Mouse (Mus musculus) small intestine, adult 2 months (tissue): Measurements from ENCODE around the gene Cntrob. TPM values are rescaled to one million over a fixed set of nuclear protein-coding genes. Genes with fewer than 3 reads are reported as not detected.
A peak's percentile ranks its signal among the peaks of the same experiment; 100 is the strongest.

Source experiments
- H3K27ac ChIP-seq: fragments of 200-500 bp; 2 replicates; pipeline ENCODE4 v1.5.1; 2012; ENCODE audit warnings: low read depth, low read length, control low read depth, inconsistent platforms; ENCODE audit not compliant: insufficient read depth
- H3K27me3 ChIP-seq: fragments of 200-500 bp; 2 replicates; pipeline ENCODE4 v1.6.1; 2012; ENCODE audit warnings: mild to moderate bottlenecking, moderate library complexity, low read length, inconsistent platforms; ENCODE audit not compliant: control insufficient read depth, insufficient read depth
- H3K36me3 ChIP-seq: fragments of 200-500 bp; 2 replicates; pipeline ENCODE4 v1.6.1; 2012; ENCODE audit warnings: mild to moderate bottlenecking, low read length, control low read depth, inconsistent platforms; ENCODE audit not compliant: control insufficient read depth, insufficient read depth
- H3K4me1 ChIP-seq: fragments of 200-500 bp; 2 replicates; pipeline ENCODE4 v1.6.1; 2012; ENCODE audit warnings: low read length, inconsistent platforms, mixed read lengths; ENCODE audit not compliant: control insufficient read depth, insufficient read depth, insufficient read length
- H3K4me3 ChIP-seq: fragments of 200-500 bp; 2 replicates; pipeline ENCODE4 v1.5.1; 2012; ENCODE audit warnings: low read depth, mild to moderate bottlenecking, control low read depth, inconsistent platforms, low read length, moderate library complexity
- CTCF ChIP-seq: fragments of 200-500 bp; IDR thresholded peaks from 2 replicates; pipeline ENCODE4 v1.5.1; 2012; ENCODE audit warnings: low read depth, mild to moderate bottlenecking, control low read depth, inconsistent platforms, low read length, moderate library complexity, mixed read lengths; ENCODE audit not compliant: insufficient replicate concordance, insufficient read length; ENCODE audit errors: extremely low read depth
- POLR2A ChIP-seq: fragments of 200-500 bp; IDR thresholded peaks from 2 replicates; pipeline ENCODE4 v1.6.1; 2012; ENCODE audit warnings: low read depth, mild to moderate bottlenecking, control low read depth, inconsistent platforms, low read length, moderate library complexity
- WGBS: fragments of 180-500 bp; shearing (Covaris S2); methylation state at CpG from one replicate; pipeline ENCODE4 v1.1.7; 2018; 5-methylcytosine and 5-hydroxymethylcytosine counted together
- polyA plus RNA-seq: library from polyadenylated mRNA; depleted of rRNA; stranded (reverse); fragments of >200 nt; gene quantifications from 2 replicates; pipeline ENCODE4 v1.2.3, GENCODE M21; 2012

Cntrob gene
- polyA plus RNA-seq, 1 experiment = 5.3 TPM

- no peaks in the 10 kb centered on the region for H3K36me3 ChIP-seq
- WGBS = 93% methylated on average over 5 of the region's 5 CpGs
- no peaks in the 10 kb centered on the region for H3K4me1 ChIP-seq
- no peak overlapping the region for H3K4me3 ChIP-seq
- no peaks in the 10 kb centered on the region for H3K27me3 ChIP-seq
- no peak overlapping the region for H3K27ac ChIP-seq
- TF ChIP-seq CTCF = no peak
- no peak for TF ChIP-seq POLR2A
Measured at GRCm38 (mm10) chr11:69291111-69291510, 32.5 kb downstream of the Cntrob start.

- H3K36me3 ChIP-seq = no peaks in the 10 kb centered on the region
- WGBS = 67% methylated on average over 5 of the region's 5 CpGs
Measured at GRCm38 (mm10) chr11:69277267-69277666, 46.3 kb downstream of the Cntrob start.

DNA sequence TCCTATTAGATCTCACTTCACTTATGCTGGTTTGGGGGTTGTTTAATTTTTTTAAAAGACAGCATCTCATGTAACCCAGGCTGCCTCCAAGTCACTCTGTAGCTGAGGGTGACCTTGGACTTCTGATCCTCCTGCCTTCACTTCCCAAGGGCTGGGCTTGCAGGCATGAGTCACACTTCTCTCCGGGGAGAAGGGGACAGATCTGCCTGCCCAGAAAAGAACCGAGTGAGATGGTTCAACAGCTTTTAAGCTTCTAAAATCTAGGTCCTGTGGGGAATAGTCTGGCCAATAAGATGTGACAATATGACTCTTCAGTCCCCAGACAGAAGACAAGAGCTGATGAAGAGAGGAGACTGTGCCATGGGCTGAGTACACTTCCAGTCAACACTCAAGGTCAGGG is 47.5 kb downstream of the Cntrob start:
- H3K36me3 ChIP-seq = no peaks in the 10 kb centered on the region
- H3K4me1 ChIP-seq = peaks cover 2% of the 10 kb centered on the region; the same call in 1 of the 2 replicates
- 7% methylated on average over 2 of the region's 2 CpGs for WGBS
- no peaks in the 10 kb centered on the region for H3K27me3 ChIP-seq
- H3K4me3 ChIP-seq = no peak overlapping the region
- no peak overlapping the region for H3K27ac ChIP-seq
- TF ChIP-seq CTCF (no peak), POLR2A (no peak)

More at GRCm38 (mm10) chr11:69277267-69277666, 46.3 kb downstream of the Cntrob start:
- Histone ChIP-seq H3K4me3 (no peak overlapping the region), H3K4me1 (peaks cover 2% of the 10 kb centered on the region; the same call in 1 of the 2 replicates), H3K27me3 (no peaks in the 10 kb centered on the region), H3K27ac (no peak overlapping the region)
- TF ChIP-seq POLR2A (no peak), CTCF (no peak)

DNA sequence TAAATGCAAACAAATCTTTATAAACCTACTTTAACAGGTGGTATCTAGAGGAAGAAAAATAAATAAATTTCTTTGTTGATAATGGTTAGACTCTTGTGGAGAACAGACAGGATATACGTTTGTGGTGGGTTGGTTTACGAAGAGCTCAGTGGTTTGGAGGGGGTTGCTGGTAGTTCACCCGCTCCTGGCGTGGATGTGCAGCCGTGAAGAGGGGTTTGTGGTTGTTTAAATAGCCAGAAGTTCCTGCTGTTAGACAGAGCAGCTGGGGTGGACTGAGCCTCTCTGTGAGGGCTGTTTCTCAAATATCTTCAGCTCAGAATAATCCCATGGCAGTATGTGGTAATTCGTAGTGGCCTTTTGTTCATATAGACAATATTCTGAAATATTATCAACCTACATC is 47.9 kb downstream of the Cntrob start:
- 64% methylated on average over 6 of the region's 6 CpGs for WGBS
- H3K27ac ChIP-seq = no peak overlapping the region
- H3K27me3 ChIP-seq = no peaks in the 10 kb centered on the region
- peaks cover 2% of the 10 kb centered on the region; the same call in 1 of the 2 replicates for H3K4me1 ChIP-seq
- no peak overlapping the region for H3K4me3 ChIP-seq
- TF ChIP-seq CTCF (no peak), POLR2A (no peak)
- H3K36me3 ChIP-seq = no peaks in the 10 kb centered on the region

- H3K27ac ChIP-seq = no peak overlapping the region
- TF ChIP-seq POLR2A = no peak
- TF ChIP-seq CTCF = peak; percentile 64; the same call in 1 of the 2 replicates
- WGBS = 37% methylated on average over 16 of the region's 16 CpGs
Measured at GRCm38 (mm10) chr11:69272122-69272740, 51.3 kb downstream of the Cntrob start.

DNA sequence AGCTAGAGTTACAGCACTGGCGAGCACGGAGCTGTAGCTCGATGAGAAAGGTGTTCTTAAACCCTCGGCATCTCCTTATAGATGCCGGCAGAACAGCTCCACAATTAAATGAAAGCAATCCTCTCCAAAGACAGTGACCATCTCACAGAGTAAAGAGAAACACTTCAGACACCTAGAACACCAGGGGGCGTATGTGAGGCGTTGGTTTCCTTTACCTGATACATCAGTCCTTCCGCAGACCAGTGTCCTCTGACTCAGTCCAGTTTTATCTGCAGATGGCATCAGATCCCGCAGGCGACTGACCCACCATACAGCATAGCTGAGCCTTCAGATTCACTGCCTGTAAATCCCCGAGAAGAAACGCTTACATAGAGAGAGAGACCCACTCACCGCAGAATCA is 54.0 kb downstream of the Cntrob start:
- no peaks in the 10 kb centered on the region for H3K36me3 ChIP-seq
- no peak overlapping the region for H3K4me3 ChIP-seq
- TF ChIP-seq CTCF = peak; percentile 55; the same call in 1 of the 2 replicates
- no peak for TF ChIP-seq POLR2A
- 9% methylated on average over 13 of the region's 13 CpGs for WGBS
- H3K27me3 ChIP-seq = no peaks in the 10 kb centered on the region
- H3K4me1 ChIP-seq = no peaks in the 10 kb centered on the region
- no peak overlapping the region for H3K27ac ChIP-seq

More at GRCm38 (mm10) chr11:69272122-69272740, 51.3 kb downstream of the Cntrob start:
- Histone ChIP-seq H3K4me1 (peaks cover 2% of the 10 kb centered on the region; the same call in 1 of the 2 replicates), H3K4me3 (no peak overlapping the region), H3K36me3 (no peaks in the 10 kb centered on the region), H3K27me3 (no peaks in the 10 kb centered on the region)

- Histone ChIP-seq H3K36me3 (no peaks in the 10 kb centered on the region), H3K4me3 (no peak overlapping the region), H3K27me3 (no peaks in the 10 kb centered on the region), H3K4me1 (no peaks in the 10 kb centered on the region), H3K27ac (no peak overlapping the region)
- WGBS = 62% methylated on average over 13 of the region's 13 CpGs
- TF ChIP-seq POLR2A (no peak), CTCF (no peak)
Measured at GRCm38 (mm10) chr11:69268100-69268499, 55.5 kb downstream of the Cntrob start.
